Mouse (Mus musculus) adrenal gland, adult (tissue): Measurements from ENCODE around the gene Mapk1ip1.

Experiments used
- DNase-seq, 2 experiments: peaks; one replicate each; pipeline ENCODE4 v3.0.0; 2022 to 2023; ENCODE audit warnings: low spot score in 1 of 2; ENCODE audit not compliant: inconsistent age in 2 of 2

The Mapk1ip1 gene

DNA sequence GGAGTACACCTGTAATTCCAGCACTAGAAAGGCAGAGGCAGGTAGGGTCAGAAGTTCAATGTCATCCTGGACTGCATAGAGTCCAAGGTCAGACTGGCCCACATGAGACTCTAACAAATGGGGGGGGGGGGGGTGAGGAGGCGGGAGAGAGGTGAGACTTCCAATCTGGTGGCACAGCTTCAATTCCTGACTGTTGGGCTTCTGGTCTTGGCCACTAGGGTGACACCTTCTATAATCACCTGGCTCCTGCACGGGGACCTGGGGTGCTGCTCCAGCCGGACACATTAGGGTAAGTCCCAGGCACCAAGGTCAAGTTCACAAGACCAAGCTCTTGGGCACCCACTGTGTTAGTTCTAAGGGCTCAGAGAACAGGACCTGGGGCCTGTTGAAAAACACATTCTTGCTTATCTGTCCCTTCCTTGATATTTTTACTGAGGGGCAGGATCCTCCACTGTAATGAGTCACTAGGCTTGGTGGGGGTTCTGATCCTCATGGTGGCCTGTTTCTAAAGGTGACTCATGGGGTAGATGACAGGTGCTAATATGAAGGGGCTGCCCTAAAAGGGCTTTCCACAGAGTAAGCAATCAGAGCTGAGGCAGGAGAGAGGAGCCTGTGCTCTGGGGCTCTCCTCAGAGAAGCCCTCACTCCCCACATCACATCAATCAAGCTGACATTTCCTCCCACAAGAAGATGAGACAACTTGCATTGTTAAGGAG lies 4.5 kb downstream of the Mapk1ip1 start:
- peak in 1 of 2 experiments; percentile 63 for DNase-seq

GRCm38 (mm10) chr7:138840594-138841021 lies 5.5 kb downstream of the Mapk1ip1 start:
- DNase-seq: peak; percentile 81 to 94

GRCm38 (mm10) chr7:138835028-138835427 lies 11.0 kb downstream of the Mapk1ip1 start:
- DNase-seq: no peak

DNA sequence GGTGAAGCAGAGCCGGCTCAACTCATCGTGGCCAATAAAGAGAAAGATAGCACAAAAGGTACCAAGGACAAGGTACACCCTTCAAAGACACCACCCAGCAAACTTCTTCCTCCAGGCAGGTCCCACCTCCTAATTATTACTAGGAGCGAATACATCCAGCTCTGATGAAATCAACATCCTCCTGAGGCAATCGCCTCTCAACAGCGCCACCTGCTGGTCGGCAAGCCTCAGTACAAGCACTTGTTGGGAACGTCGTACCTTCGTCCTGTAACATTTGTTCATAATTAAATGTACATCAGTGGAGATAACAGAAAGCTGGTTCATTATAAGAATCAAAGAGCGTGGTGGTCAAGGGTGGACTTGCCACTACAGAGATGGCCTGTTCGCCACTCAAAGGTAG lies 18.3 kb downstream of the Mapk1ip1 start:
- peak; percentile 47 to 84 for DNase-seq

DNA sequence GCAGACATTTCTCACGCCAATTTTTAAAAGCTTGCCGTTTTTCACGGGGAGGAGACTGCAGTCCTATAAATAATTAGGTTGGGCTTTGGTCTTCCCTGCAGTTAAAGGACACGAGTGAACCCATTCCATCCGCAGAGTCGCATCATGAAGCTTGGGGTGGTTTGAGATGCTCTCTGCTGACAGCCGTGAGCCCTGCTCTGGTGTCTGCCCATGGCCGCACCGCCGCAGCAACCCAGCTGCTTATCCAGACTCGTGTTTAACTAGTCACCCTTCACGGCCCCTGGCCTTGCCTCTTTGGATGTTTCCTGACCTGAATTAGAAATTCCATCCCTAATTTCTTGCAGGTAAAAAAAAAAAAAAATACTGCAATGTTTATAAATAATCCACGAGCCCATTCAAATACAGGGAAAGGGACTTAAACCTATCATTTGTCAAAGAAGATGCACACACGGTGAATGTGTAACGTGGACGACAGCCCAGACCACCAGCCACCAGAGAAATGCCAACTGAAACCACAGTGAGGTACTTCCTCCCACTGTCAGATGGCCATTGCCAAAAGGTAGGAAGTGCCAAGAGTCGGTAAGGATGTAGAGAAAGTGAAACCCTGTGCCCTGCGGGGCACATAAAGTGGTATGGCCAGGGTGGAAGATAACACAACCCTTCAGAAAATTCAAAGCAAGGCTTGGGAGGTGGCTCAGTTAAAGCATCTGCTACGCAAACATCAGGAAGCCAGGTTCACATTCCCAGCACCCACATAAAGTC lies 20.9 kb downstream of the Mapk1ip1 start:
- DNase-seq: no peak

GRCm38 (mm10) chr7:138824423-138824822 lies 21.6 kb downstream of the Mapk1ip1 start:
- DNase-seq: no peak

DNA sequence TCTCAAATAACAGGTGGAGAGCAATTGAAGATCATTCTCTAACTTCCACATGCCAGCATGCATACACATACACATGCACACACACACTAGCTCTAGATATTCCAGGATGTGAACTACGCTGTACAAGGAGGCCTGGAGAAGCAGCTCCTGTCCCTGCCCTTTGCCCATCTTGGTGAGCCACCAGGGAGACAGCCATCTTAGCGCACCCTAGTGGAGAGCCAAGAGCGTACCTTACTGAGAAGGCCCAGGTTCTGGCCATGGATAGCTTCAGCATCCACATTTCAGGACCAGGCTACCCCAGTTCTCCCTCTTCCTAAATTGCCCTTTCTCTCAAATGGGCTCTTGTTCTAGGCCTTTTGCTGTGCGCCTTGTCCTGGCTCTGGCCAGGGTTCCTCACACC lies 27.8 kb downstream of the Mapk1ip1 start:
- peak in 1 of 2 experiments; percentile 39 for DNase-seq

DNA sequence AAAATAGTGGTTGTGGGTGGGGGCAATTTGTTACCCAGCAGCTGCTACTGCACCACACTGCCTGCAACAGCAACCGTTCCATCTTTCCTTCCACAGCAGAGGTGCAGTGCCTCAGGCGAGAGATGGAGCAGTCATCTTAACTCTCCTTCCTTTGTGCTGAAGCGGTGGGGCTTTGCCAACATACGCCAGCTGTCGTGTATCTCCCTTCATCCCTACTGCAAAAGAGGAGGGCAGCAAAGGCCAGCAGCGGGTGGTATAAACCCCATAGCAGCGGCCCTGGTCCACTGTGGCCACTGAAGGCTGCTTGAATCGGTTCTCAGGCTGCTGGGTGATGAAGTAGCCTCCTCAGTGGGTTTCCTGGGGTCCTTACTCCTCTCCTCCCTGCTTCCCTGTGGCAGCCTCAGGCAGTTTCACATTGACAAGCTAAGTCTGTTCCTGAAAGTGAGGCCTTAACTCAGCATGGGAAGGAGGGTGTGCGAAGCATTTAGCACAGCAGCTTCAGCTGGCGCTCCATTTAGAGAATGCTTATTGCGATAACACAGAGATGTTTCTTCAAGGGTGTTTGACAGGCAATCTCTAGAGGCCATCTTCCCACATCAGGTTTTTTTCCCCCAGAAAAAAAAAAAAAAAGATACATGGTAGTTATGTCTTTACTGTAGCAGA lies 32.7 kb downstream of the Mapk1ip1 start:
- DNase-seq: no peak

- no peak for DNase-seq
Measured at GRCm38 (mm10) chr7:138807146-138807545, 38.9 kb downstream of the Mapk1ip1 start.

DNA sequence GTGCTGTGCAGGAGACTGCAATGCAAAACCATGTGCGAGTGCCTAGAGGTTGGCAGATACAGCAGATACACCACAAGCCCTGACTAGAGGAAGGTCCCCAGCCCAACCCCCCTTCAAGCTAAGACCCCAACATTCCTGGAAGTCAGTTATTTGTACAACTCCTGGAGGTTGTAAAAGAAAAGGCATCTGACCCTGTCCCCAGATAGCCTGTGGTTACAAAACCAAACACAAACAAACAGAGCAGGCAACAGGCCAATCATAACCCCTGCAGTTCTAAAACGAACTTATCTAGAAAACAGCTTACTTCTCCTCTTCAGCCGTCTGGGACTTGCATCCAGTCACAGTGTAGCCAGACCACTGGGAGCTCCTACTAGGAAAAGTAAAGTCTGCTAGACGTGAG lies 42.7 kb downstream of the Mapk1ip1 start:
- no peak for DNase-seq

- DNase-seq: no peak
Measured at GRCm38 (mm10) chr7:138788109-138788508, 58.0 kb downstream of the Mapk1ip1 start.
